Mouse (Mus musculus) limb, embryonic 11.5 days (tissue): ENCODE results near the gene Osbpl11. TPM values are rescaled to one million over a fixed set of nuclear protein-coding genes. Genes with fewer than 3 reads are reported as not detected.
A peak's percentile ranks its signal among the peaks of the same experiment; 100 is the strongest.

Source experiments
- ATAC-seq: fragments of 200-750 bp; cut with Nextera tagmentation; 2 replicates; pipeline ENCODE4 v1.8.0; 2017; ENCODE audit warnings: low read depth; ENCODE audit not compliant: insufficient number of reproducible peaks, low FRiP score, low TSS enrichment
- DNase-seq: peaks from one replicate; pipeline ENCODE4 v3.0.0-alpha.2; 2015; ENCODE audit warnings: low spot score
- H3K27ac ChIP-seq: fragments of 300-500 bp; sonication (generic); replicated peaks from 2 replicates; pipeline ENCODE4 v1.5.1; 2014; ENCODE audit warnings: low read depth, mild to moderate bottlenecking, low read length
- H3K27me3 ChIP-seq: fragments of 300-500 bp; sonication (generic); 2 replicates; pipeline ENCODE4 v1.6.1; 2014; ENCODE audit warnings: mild to moderate bottlenecking, low read length, mixed read lengths; ENCODE audit not compliant: control insufficient read depth, insufficient read depth
- H3K36me3 ChIP-seq: fragments of 300-500 bp; sonication (generic); 2 replicates; pipeline ENCODE4 v1.6.1; 2014; ENCODE audit warnings: mild to moderate bottlenecking, low read length, moderate library complexity, mixed read lengths; ENCODE audit not compliant: control insufficient read depth, insufficient read depth
- H3K4me1 ChIP-seq: fragments of 300-500 bp; sonication (generic); 2 replicates; pipeline ENCODE4 v1.6.1; 2014; ENCODE audit warnings: low read length, mixed read lengths; ENCODE audit not compliant: control insufficient read depth, insufficient read depth
- H3K4me2 ChIP-seq: fragments of 300-500 bp; sonication (generic); 2 replicates; pipeline ENCODE4 v1.6.1; 2014; ENCODE audit warnings: low read depth, mild to moderate bottlenecking, moderate library complexity; ENCODE audit not compliant: severe bottlenecking
- H3K4me3 ChIP-seq: fragments of 300-500 bp; sonication (generic); 2 replicates; pipeline ENCODE4 v1.5.1; 2014; ENCODE audit warnings: low read depth, low read length
- H3K9ac ChIP-seq: fragments of 300-500 bp; sonication (generic); 2 replicates; pipeline ENCODE4 v1.6.1; 2014; ENCODE audit warnings: mild to moderate bottlenecking, low read length
- H3K9me3 ChIP-seq: fragments of 300-500 bp; sonication (generic); 2 replicates; pipeline ENCODE4 v1.6.1; 2016; ENCODE audit warnings: low read length; ENCODE audit not compliant: control insufficient read depth
- WGBS: fragments of 180-500 bp; shearing (Covaris S2); extraction: QIAGEN DNeasy Blood & Tissue Kit; methylation state at CpG from one replicate; pipeline ENCODE4 v1.1.7; 2014; 5-methylcytosine and 5-hydroxymethylcytosine counted together
- polyA plus RNA-seq: library from polyadenylated mRNA; unstranded; fragments of >200 nt; fragmentation: Nextera tagmentation; extraction: Ambion mirVana; gene quantifications from 2 replicates; pipeline ENCODE4 v1.2.1, GENCODE M21; 2014

The Osbpl11 gene
- polyA plus RNA-seq, 1 experiment from 2014 or later, result 23.3 TPM

- Histone ChIP-seq H3K4me3 (no peak overlapping the region), H3K9ac (no peak overlapping the region), H3K27ac (no peak overlapping the region), H3K9me3 (no peaks in the 10 kb centered on the region), H3K27me3 (no peaks in the 10 kb centered on the region), H3K4me2 (no peak overlapping the region), H3K36me3 (no peaks in the 10 kb centered on the region), H3K4me1 (no peaks in the 10 kb centered on the region)
- 86% methylated on average over 3 of the region's 3 CpGs for WGBS
- ATAC-seq (no peak), DNase-seq (no peak)
Observed at GRCm38 (mm10) chr16:33179911-33180310, 5.0 kb upstream of the Osbpl11 start.

DNA sequence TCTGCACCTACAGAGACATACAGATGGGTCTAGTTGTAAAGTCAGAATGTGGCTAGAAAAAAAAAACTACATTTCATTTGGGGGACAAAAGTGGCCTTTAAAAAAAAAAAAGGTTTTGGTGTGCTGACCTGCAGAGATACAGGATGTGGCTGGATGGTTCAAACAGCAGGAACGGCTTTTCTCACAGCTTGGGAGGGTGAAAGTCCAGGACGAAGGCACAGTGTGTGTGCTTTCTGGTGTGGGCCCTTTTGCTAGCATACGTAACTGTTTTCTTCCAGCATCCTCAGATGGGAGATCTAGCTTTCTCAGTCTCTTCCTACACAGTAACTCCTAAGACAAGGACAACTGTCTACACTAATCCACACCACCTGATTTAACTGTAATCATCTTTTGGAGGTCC lies 4.1 kb upstream of the Osbpl11 start:
- no peaks in the 10 kb centered on the region for H3K36me3 ChIP-seq
- H3K9me3 ChIP-seq, result no peaks in the 10 kb centered on the region
- no peak for DNase-seq
- 72% methylated on average over 3 of the region's 3 CpGs for WGBS
- no peak for ATAC-seq
- no peak overlapping the region for H3K4me2 ChIP-seq
- H3K27ac ChIP-seq, result no peak overlapping the region
- H3K27me3 ChIP-seq, result no peaks in the 10 kb centered on the region
- no peak overlapping the region for H3K9ac ChIP-seq
- H3K4me3 ChIP-seq, result no peak overlapping the region
- no peaks in the 10 kb centered on the region for H3K4me1 ChIP-seq

DNA sequence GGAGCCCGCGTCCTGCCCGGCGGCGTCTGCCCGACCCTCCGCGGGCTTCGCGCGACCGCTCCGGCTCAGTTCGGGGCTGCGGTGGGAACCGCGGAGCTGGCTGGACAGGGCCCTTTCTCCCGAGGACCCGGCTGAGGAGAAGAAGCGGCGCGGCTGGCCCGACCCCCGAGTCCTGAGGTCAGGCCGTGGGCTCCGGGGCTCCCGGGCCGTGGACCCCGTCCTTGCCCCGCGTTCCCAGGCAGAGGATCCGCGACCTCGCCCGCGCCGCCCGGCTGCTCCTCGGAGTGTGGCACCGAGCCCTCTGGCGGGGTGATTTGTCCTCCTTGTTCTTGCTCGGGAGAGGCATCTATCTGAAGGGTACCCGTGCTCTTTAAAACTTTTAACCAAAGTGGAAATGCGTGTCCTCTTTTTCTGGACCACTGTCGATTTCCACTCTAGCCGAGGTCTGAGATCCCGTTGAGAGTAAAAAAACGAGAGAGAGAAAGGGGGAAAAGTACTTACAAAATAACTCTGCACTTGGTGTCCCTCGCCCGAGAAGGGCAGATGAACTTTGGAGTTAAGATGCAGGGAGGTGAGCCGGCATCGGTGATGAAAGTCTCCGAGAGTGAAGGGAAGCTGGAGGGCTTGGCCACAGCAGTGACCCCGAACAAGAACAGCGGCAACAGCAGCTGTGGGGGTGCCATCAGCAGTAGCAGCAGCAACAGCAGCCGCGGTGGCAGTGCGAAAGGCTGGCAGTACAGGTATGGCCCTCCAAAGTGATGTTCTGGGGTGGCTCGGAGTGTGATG lies 583 bp downstream of the Osbpl11 start:
- Histone ChIP-seq H3K4me3 (peak overlapping the region; percentile 86), H3K27me3 (no peaks in the 10 kb centered on the region), H3K9me3 (no peaks in the 10 kb centered on the region), H3K36me3 (no peaks in the 10 kb centered on the region), H3K27ac (peak overlapping the region; percentile 63), H3K4me2 (peak overlapping the region; percentile 70), H3K4me1 (peaks cover 10% of the 10 kb centered on the region), H3K9ac (peak overlapping the region; percentile 83)
- ATAC-seq, result peak; percentile 77
- peak; percentile 55 for DNase-seq
- WGBS, result under 1% methylated on average over 58 of the region's 59 CpGs

DNA sequence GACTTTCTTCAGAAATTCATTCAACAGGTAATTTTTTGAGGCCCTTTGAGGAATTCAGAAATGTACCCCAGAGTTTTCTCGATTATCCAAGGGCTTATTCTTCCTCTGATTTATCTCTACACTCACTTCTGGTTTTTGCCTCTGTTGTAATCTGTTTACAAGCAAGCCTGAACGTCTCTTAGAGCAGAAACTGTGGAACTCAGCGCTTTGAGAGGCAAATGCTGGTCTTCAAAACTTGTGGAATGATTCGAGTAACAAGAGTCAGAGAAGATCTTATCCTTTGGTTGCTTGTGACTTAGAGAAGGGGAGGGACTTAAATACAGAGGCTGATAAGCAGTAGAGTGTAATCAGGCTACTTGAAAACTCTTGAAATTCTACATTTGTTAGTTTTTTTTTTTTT lies 1.3 kb downstream of the Osbpl11 start:
- no peak overlapping the region for H3K27ac ChIP-seq
- H3K27me3 ChIP-seq, result no peaks in the 10 kb centered on the region
- H3K4me2 ChIP-seq, result peak overlapping the region; percentile 70
- peak overlapping the region; percentile 83 for H3K9ac ChIP-seq
- no peak for ATAC-seq
- H3K4me1 ChIP-seq, result peaks cover 10% of the 10 kb centered on the region
- no peak for DNase-seq
- no peaks in the 10 kb centered on the region for H3K36me3 ChIP-seq
- 29% methylated on average over 4 of the region's 4 CpGs for WGBS
- no peaks in the 10 kb centered on the region for H3K9me3 ChIP-seq
- H3K4me3 ChIP-seq, result peak overlapping the region; percentile 86

DNA sequence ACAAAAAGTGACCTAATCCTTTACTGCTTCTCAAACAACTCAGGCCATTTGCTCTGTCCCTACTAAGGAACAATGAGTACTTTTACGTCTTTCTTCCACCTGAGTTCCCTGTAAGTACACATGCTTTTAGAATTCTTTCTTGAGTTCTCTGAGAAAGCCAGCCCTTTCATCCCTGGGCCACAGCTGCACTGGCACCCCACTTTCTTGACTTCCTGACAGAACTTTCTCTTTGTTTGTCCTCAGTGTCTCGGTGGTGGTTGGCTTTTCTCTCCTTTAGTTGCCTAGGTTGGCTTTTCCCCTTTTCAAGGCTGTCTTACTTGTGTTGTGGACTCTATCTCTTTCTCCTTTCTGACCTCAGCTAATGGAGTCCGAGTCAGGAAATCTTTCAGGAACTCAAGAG lies 3.2 kb downstream of the Osbpl11 start:
- H3K4me3 ChIP-seq, result no peak overlapping the region
- no peaks in the 10 kb centered on the region for H3K36me3 ChIP-seq
- DNase-seq (no peak), ATAC-seq (no peak)
- no peaks in the 10 kb centered on the region for H3K27me3 ChIP-seq
- H3K4me2 ChIP-seq, result no peak overlapping the region
- H3K9ac ChIP-seq, result no peak overlapping the region
- no peaks in the 10 kb centered on the region for H3K9me3 ChIP-seq
- no peak overlapping the region for H3K27ac ChIP-seq
- 64% methylated on average over 3 of the region's 3 CpGs for WGBS
- H3K4me1 ChIP-seq, result peaks cover 10% of the 10 kb centered on the region

GRCm38 (mm10) chr16:33191671-33192091 lies 6.8 kb downstream of the Osbpl11 start:
- Histone ChIP-seq H3K4me2 (no peak overlapping the region), H3K4me1 (peaks cover 3% of the 10 kb centered on the region; the same call in 1 of the 2 replicates), H3K36me3 (no peaks in the 10 kb centered on the region), H3K9me3 (no peaks in the 10 kb centered on the region), H3K27me3 (no peaks in the 10 kb centered on the region), H3K27ac (no peak overlapping the region), H3K9ac (no peak overlapping the region), H3K4me3 (no peak overlapping the region)
- 85% methylated on average over 2 of the region's 2 CpGs for WGBS
- DNase-seq (no peak), ATAC-seq (no peak)

DNA sequence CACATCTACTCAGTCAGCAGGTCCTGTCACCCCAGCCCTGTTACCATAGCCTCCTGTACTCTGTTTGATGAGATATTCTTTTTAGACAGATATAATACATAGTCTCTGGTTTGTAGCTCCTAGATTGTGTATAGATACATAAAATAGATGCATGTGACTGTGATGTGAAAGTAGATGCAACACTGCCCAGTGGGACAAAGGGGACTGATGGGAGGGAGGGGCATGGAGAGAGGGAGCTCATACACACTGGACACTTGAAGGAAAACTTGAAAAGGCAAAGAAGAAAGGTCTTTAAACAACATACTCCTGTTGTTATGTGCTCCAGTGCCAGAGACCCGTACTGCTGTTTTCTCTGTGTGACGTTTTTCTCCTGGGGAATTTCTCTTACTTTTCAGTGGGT lies 7.4 kb downstream of the Osbpl11 start:
- H3K4me1 ChIP-seq, result no peaks in the 10 kb centered on the region
- H3K36me3 ChIP-seq, result no peaks in the 10 kb centered on the region
- no peak overlapping the region for H3K4me2 ChIP-seq
- no peak overlapping the region for H3K9ac ChIP-seq
- DNase-seq, result no peak
- no peaks in the 10 kb centered on the region for H3K27me3 ChIP-seq
- H3K9me3 ChIP-seq, result no peaks in the 10 kb centered on the region
- no peak for ATAC-seq
- no peak overlapping the region for H3K4me3 ChIP-seq
- H3K27ac ChIP-seq, result no peak overlapping the region
- 90% methylated on average over 2 of the region's 2 CpGs for WGBS

- WGBS, result 45% methylated on average over 2 of the region's 2 CpGs
- Histone ChIP-seq H3K4me3 (no peak overlapping the region), H3K4me2 (no peak overlapping the region), H3K9ac (no peak overlapping the region), H3K27ac (no peak overlapping the region), H3K4me1 (no peaks in the 10 kb centered on the region), H3K9me3 (no peaks in the 10 kb centered on the region), H3K36me3 (no peaks in the 10 kb centered on the region), H3K27me3 (no peaks in the 10 kb centered on the region)
- ATAC-seq (no peak), DNase-seq (peak; percentile 36)
Observed at GRCm38 (mm10) chr16:33193649-33194048, 8.8 kb downstream of the Osbpl11 start.
